Mouse (Mus musculus) adrenal gland, adult (tissue): Measurements from ENCODE around the gene a.
A peak's percentile ranks its signal among the peaks of the same experiment; 100 is the strongest.
"Not testable (repeated sequence)": the region's sequence is repeated elsewhere in the genome, so short reads cannot be mapped to it uniquely, and the experiment has no call there.

Experiments
- DNase-seq, 2 experiments: peaks; one replicate each; pipeline ENCODE4 v3.0.0; 2022 to 2023; ENCODE audit warnings: low spot score in 1 of 2; ENCODE audit not compliant: inconsistent age in 2 of 2

Gene a

GRCm38 (mm10) chr2:154834149-154834865 lies 43.1 kb downstream of the a start:
- DNase-seq = peak in 1 of 2 experiments; percentile 41

- DNase-seq = no peak
Measured at GRCm38 (mm10) chr2:154836537-154836936, 45.3 kb downstream of the a start.

- no peak for DNase-seq
Measured at GRCm38 (mm10) chr2:154848086-154848485, 56.9 kb downstream of the a start.

GRCm38 (mm10) chr2:154855383-154855782 lies 64.2 kb downstream of the a start:
- DNase-seq = peak; percentile 58 to 88

GRCm38 (mm10) chr2:154863672-154864071 lies 72.5 kb downstream of the a start:
- no peak for DNase-seq

GRCm38 (mm10) chr2:154865696-154866095 lies 74.5 kb downstream of the a start:
- DNase-seq = no peak

GRCm38 (mm10) chr2:154868106-154868505 lies 76.9 kb downstream of the a start:
- DNase-seq = no peak

- DNase-seq = no peak
Measured at GRCm38 (mm10) chr2:154869954-154870641, 78.9 kb downstream of the a start.

- no peak for DNase-seq
Measured at GRCm38 (mm10) chr2:154876621-154877020, 85.4 kb downstream of the a start.

GRCm38 (mm10) chr2:154891585-154891984 lies 100.4 kb downstream of the a start:
- peak in 1 of 2 experiments; percentile 55 for DNase-seq

- peak; percentile 97 to 98 for DNase-seq
Measured at GRCm38 (mm10) chr2:154892201-154893044, 101.2 kb downstream of the a start, which contains the start of gene Eif2s2. Eif2s2 (minus strand) TSS chr2:154892935.

GRCm38 (mm10) chr2:154893045-154893385 lies 101.8 kb downstream of the a start:
- DNase-seq = no peak

GRCm38 (mm10) chr2:154893548-154893947 lies 102.3 kb downstream of the a start:
- DNase-seq = no peak

GRCm38 (mm10) chr2:154899004-154899403 lies 107.8 kb downstream of the a start:
- DNase-seq = not testable (repeated sequence)

GRCm38 (mm10) chr2:154899412-154899811 lies 108.2 kb downstream of the a start:
- DNase-seq = not testable (repeated sequence)

GRCm38 (mm10) chr2:154902111-154902510 lies 110.9 kb downstream of the a start:
- no peak for DNase-seq

GRCm38 (mm10) chr2:154905796-154906195 lies 114.6 kb downstream of the a start:
- no peak for DNase-seq

- not testable (repeated sequence) for DNase-seq
Measured at GRCm38 (mm10) chr2:154908223-154908622, 117.0 kb downstream of the a start.

GRCm38 (mm10) chr2:154909789-154910188 lies 118.6 kb downstream of the a start:
- no peak for DNase-seq

- DNase-seq = no peak
Measured at GRCm38 (mm10) chr2:154915922-154916541, 124.8 kb downstream of the a start.

- DNase-seq = peak in 1 of 2 experiments; percentile 64
Measured at GRCm38 (mm10) chr2:154916547-154916946, 125.3 kb downstream of the a start.
